Mouse (Mus musculus) C2C12 (cell line): ENCODE measurements around the gene Gm49322. TPM values are rescaled to one million over a fixed set of nuclear protein-coding genes. Genes with fewer than 3 reads are reported as not detected.

Source experiments
- H3K27me3 ChIP-seq: one replicate; pipeline ENCODE4 v1.6.1; 2011; ENCODE audit not compliant: control insufficient read depth, insufficient read depth, insufficient read length
- H3K36me3 ChIP-seq: one replicate; pipeline ENCODE4 v1.6.1; 2011; ENCODE audit not compliant: control insufficient read depth, insufficient read depth
- H3K4me3 ChIP-seq: one replicate; pipeline ENCODE4 v1.5.1; 2011; ENCODE audit warnings: mild to moderate bottlenecking, control low read depth; ENCODE audit not compliant: poor library complexity, insufficient read depth, severe bottlenecking
- H3K79me2 ChIP-seq: one replicate; pipeline ENCODE4 v1.6.1; 2011; ENCODE audit not compliant: control insufficient read depth, insufficient read depth
- H3K79me3 ChIP-seq: one replicate; pipeline ENCODE4 v1.6.1; 2011; ENCODE audit warnings: low read depth, control low read depth
- H3ac ChIP-seq: one replicate; pipeline ENCODE3; 2011; ENCODE audit warnings: low read depth; ENCODE audit not compliant: control insufficient read depth, insufficient read length
- CEBPB ChIP-seq: IDR thresholded peaks from one replicate; pipeline ENCODE4 v1.6.1; 2011; ENCODE audit warnings: low read depth, mild to moderate bottlenecking, control low read depth, moderate library complexity
- CTCF ChIP-seq: IDR thresholded peaks from one replicate; pipeline ENCODE4 v1.5.1; 2011; ENCODE audit not compliant: control insufficient read depth, insufficient read depth, insufficient read length
- FOSL1 ChIP-seq: IDR thresholded peaks from one replicate; pipeline ENCODE4 v1.8.0; 2011; ENCODE audit warnings: mild to moderate bottlenecking, low read length; ENCODE audit not compliant: poor library complexity, insufficient read depth, severe bottlenecking
- MAX ChIP-seq: IDR thresholded peaks from one replicate; pipeline ENCODE4 v1.6.1; 2011; ENCODE audit warnings: mild to moderate bottlenecking, control low read depth
- MYOD1 ChIP-seq: IDR thresholded peaks from one replicate; pipeline ENCODE4 v1.6.1; 2011; ENCODE audit warnings: low read depth; ENCODE audit not compliant: control insufficient read depth, insufficient read length
- MYOG ChIP-seq: IDR thresholded peaks from one replicate; pipeline ENCODE4 v1.6.1; 2011; ENCODE audit not compliant: control insufficient read depth, insufficient read length; ENCODE audit errors: extremely low read depth
- USF1 ChIP-seq: IDR thresholded peaks from one replicate; pipeline ENCODE4 v1.6.1; 2011; ENCODE audit warnings: low read depth, mild to moderate bottlenecking, control low read depth, moderate library complexity
- polyA plus RNA-seq: library from polyadenylated mRNA; unstranded; fragments of >200 nt; fragmentation: generic; extraction: Trizol; gene quantifications from one replicate; pipeline ENCODE4 v1.2.1, GENCODE M21; 2012; ENCODE audit warnings: missing spikeins

Gene Gm49322
- polyA plus RNA-seq, 1 experiment, result 1.0 TPM

DNA sequence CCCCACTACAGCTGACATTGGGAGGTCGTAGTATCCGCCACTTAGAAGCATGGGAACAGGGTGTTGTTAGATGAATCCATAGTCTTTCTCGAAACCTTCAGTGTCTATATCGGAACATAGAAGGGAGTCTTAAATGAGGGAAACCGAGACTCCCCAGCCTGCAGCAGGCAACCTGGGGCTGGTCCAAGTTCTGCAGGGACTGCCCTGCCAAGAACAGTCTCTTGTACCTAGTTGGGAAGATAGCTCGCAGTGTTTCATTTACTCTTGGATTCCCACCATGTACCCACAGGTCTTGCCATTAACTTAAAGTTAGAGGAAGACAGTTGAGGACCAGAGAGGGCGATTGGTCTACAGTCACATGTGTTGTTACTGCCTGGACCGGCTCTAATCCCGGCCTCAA, 14.5 kb downstream of the Gm49322 start:
- Histone ChIP-seq H3K79me2 (peaks cover 28% of the 10 kb centered on the region), H3ac (no peak overlapping the region), H3K27me3 (no peaks in the 10 kb centered on the region), H3K79me3 (peaks cover 25% of the 10 kb centered on the region), H3K36me3 (peaks cover 7% of the 10 kb centered on the region), H3K4me3 (no peak overlapping the region)
- TF ChIP-seq FOSL1 (no peak), CTCF (no peak), CEBPB (no peak)

DNA sequence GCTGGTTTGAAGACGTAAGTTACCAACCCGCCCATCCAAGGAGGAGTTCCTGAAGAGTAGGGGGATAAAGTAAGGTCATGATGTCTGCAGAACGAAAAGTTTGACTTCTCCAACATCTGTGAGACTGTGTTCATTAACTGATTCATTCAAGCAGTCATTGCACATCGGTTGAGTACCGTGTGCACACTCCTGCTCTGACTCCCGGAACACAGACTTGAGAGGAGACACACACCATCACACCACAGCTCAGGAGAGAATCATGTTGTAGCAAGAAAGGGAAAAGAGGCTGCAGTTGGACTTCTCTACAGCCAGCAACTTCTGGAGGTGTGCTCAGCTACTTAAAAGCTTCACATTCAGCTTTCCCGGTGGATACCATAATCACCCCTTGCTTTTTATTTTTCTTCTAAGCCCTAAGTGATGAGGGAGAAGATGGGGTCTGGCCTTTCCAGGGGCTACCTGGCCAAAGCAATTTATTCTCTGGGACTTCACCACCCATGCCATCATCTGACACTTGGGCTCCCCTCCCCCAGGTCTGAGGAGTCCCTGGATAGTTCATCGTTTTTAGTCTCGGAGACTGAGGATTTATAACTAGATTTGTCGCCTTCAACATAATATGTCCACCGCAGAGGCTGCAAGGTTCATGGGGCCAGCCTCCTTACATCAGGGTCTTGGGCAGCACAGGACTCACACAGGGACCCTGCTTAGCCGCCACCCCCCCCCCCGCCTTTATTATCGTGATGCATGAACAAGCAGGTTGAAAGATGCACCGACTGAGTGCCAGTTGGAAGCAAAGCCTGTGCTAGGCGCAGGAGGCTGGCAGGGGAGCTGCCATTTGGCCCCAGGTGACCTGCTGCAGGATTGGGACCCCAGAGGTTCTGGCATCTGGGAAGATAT, 15.2 kb downstream of the Gm49322 start:
- peak overlapping the region; percentile 13 for H3ac ChIP-seq
- peaks cover 35% of the 10 kb centered on the region for H3K79me2 ChIP-seq
- H3K4me3 ChIP-seq, result peak overlapping the region; percentile 100
- no peaks in the 10 kb centered on the region for H3K27me3 ChIP-seq
- TF ChIP-seq CTCF (no peak), CEBPB (no peak), MYOG (no peak), MYOD1 (no peak), USF1 (no peak), MAX (no peak), FOSL1 (no peak)
- H3K36me3 ChIP-seq, result peaks cover 2% of the 10 kb centered on the region
- peaks cover 32% of the 10 kb centered on the region for H3K79me3 ChIP-seq

DNA sequence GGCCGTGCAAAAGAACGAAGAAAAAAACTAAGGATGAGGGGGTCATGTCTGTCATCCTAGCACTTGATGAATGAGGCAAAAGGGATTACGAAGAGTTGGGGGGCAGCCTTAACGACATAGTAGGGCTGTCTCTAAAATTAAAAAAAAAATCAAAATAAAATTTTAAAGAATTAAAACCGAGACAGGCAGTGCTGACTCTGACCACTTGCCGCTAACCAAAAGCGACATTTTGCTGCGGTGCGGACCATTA, 15.8 kb downstream of the Gm49322 start:
- H3K79me2 ChIP-seq, result peaks cover 41% of the 10 kb centered on the region
- no peaks in the 10 kb centered on the region for H3K27me3 ChIP-seq
- H3K36me3 ChIP-seq, result peaks cover 7% of the 10 kb centered on the region
- H3ac ChIP-seq, result peak overlapping the region; percentile 13
- TF ChIP-seq MAX, result no peak
- H3K79me3 ChIP-seq, result peaks cover 38% of the 10 kb centered on the region
- peak overlapping the region; percentile 100 for H3K4me3 ChIP-seq

DNA sequence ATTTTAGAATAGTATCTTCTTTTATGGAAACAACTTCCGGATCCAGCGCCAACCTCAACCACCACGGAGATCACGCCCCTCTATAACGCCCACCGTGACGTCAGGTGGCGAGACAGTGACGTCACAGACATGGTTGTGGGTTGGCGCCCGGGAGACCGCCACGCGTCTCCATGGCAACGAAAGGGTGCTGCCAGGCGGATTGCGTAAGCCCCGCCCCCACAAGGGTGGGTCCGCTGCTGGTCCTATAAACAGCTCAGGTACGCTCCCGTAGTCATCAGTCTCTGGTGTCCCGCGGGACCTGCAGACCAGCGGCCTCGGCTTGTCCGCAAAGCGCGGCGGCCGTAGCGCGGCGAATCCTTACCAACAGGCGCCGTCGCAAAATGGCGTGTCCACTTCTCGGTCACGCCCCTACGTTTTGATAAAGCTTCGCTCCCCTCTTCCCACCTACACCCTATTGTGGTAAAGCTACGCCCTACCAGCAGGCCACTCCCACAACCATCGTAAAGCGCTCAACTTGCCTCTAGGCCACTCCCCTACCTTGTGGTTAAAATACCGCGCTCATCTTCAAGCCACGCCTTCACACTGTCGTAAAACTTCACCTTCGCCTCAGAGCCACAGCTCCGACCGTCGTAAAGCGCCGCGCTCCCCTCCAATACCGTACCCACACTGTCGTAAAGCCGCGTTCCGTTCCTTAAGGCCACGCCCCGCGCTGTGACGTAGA, 16.3 kb downstream of the Gm49322 start:
- Histone ChIP-seq H3ac (peak overlapping the region; percentile 51), H3K79me2 (peaks cover 46% of the 10 kb centered on the region), H3K79me3 (peaks cover 41% of the 10 kb centered on the region), H3K27me3 (no peaks in the 10 kb centered on the region), H3K4me3 (peak overlapping the region; percentile 100), H3K36me3 (peaks cover 7% of the 10 kb centered on the region)
- no peak for TF ChIP-seq MYOG
- no peak for TF ChIP-seq MYOD1
- TF ChIP-seq CEBPB, result peak; percentile 93
- TF ChIP-seq FOSL1, result no peak
- peak; percentile 9 for TF ChIP-seq USF1
- peak; percentile 61 for TF ChIP-seq MAX
- TF ChIP-seq CTCF, result no peak

DNA sequence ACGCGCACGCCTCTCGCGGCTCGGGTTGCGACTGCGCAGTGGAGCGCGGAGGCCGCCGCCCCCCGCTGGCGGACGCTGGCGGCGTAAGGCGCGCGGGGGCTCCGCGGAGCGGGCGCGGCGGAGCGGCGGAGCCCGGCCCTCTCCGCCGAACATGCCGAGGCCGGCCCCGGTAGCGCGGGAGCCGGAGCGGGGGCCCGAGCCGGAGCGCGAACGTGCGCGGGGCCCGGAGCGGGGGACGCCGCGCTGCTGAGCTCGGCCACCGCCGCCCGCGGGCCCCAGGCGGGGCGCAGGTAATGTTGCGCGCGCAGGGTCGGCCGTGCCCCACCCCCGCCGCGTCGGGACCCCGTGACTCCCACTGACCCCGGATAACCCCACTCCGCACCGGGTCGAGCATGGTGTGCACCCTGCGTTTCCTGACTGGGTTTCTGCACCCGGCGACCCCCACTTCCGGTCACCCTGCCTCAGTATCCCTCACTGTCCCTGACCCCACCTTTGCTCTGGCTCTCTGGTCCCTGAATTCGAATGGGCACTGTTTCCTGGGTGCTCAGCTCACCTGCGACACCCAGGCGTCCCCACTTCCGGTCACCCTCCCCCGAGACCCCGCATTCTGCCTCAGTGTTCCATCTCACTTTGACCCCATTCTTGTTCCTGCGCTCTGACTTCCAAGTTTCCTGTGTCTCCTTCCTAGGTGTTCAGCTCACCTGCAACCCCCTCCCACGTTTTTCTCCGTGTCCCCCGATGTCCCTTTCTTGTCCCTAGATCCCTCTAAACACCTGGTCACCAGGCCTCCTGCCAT, 17.0 kb downstream of the Gm49322 start, which contains the start of gene Csnk1g2:
Gene Csnk1g2, plus strand, starts transcription at position 178 of the 796 bp plus-strand sequence.
- Histone ChIP-seq H3K27me3 (no peaks in the 10 kb centered on the region), H3ac (peak within 1 kb of the TSS; percentile 90), H3K79me3 (peaks cover 48% of the 10 kb centered on the region), H3K36me3 (peaks cover 7% of the 10 kb centered on the region), H3K4me3 (peak within 1 kb of the TSS; percentile 100), H3K79me2 (peaks cover 53% of the 10 kb centered on the region)
- TF ChIP-seq CTCF (no peak), CEBPB (no peak), MYOG (no peak), FOSL1 (no peak), MYOD1 (no peak), USF1 (no peak), MAX (no peak)
